In genomic region chr9:33822574-33823394, GRCm38 (mm10) we compare ENCODE assay signal across 13 mouse cellular contexts.
DNase-seq lines count a peak whose midpoint lies in the region; ATAC-seq and TF ChIP-seq lines count a peak whose summit lies in the region.
"Had no signal": no experiment of that assay in that cellular context is flagged by ENCODE, and none has a peak within 500 bp of the region (broad histone marks: within the 10 kb centered on the region; RNA-seq: fewer than 3 reads in every experiment).

No protein-coding gene starts in this region.

- no peak for TF ChIP-seq CTCF in brain, embryonic 14.5 days (IDR thresholded peaks at IDR 0.05; ENCODE audit: borderline replicate concordance, extremely low read depth, insufficient read depth, insufficient read length)

- no peak for ATAC-seq in megakaryocyte, adult 5-6 weeks (ENCODE audit: poor library complexity, severe bottlenecking)
- ATAC-seq: intestine, embryonic 16.5 days; midbrain, embryonic 16.5 days had no signal

- TF ChIP-seq POLR2A in brain, embryonic 14.5 days (IDR thresholded peaks at IDR 0.05; ENCODE audit: borderline replicate concordance, extremely low read depth, insufficient read depth, insufficient read length, poor library complexity, severe bottlenecking) = no peak

- DNase-seq in heart, adult 18-20 months = peak; percentile 1 to 3
- no peak for DNase-seq in heart, postnatal 25 days (ENCODE audit: low spot score)
- peak; percentile 91 for DNase-seq in brain, embryonic 14.5 days (ENCODE audit: low read depth)
- DNase-seq in frontal cortex, postnatal 36 days (ENCODE audit: low spot score in 2 of 2) = peak; percentile 17 to 49
- DNase-seq in right cerebral cortex, adult 2 months (ENCODE audit: low spot score in 2 of 2) = peak; percentile 18 to 21
- DNase-seq in lung, postnatal 10 days = no peak
- DNase-seq: cerebellum, adult 8-10 months; gastrocnemius, postnatal 14 days; kidney, postnatal 36 days; thymus, adult 18-20 months had no signal

- intact Hi-C loops in heart, postnatal 25 days (cut with DNase I) = no loop called here

Comparison
In these comparisons a context has a peak if more than half of its experiments do, and no peak if none do; other contexts are left out.
1. DNase-seq: peak in heart, adult 18-20 months (2 of 2), brain, embryonic 14.5 days (single experiment), frontal cortex, postnatal 36 days (2 of 2) and right cerebral cortex, adult 2 months (2 of 2); none in heart, postnatal 25 days (single experiment) and lung, postnatal 10 days (single experiment).